In the genomic region with DNA sequence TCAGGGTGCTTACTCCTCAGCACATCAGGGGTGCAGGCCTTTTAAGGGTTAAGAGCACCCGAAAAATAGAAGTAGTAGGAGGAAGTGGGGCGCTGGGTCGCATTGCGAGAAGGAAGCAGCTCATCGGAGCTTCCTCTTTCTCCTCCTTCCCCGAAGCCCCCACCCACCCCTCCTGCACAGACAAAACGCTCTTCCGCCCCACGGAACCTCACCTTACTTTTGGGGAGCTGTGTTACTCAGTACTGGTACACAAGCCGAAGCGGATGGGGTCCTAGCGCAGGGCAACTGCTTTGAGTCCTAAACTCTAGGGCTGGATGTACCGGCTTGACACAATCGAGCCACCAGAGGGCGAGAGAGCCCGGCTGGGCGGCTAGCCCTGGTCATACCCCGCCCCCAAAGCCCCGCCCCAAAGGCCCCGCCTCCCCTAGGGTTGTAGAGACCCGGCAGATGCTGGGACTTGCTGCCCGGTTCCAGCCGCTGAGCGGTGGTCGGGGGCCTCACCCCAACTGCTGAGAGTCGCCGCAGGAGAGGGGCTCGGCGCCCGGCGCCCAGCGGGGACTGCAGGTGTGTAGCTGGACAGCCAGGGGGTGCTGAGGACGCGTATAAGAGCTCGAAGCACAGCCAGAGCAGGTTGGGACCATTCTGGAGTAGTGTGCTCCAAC, we compare ENCODE assay signal across 8 mouse cellular contexts. TPM values are rescaled to one million over a fixed set of nuclear protein-coding genes. Genes with fewer than 3 reads are reported as not detected.
DNase-seq lines count a peak whose midpoint lies in the region; ATAC-seq and TF ChIP-seq lines count a peak whose summit lies in the region.

Gene Pik3r5, plus strand, starts transcription at position 423 of the 662 bp plus-strand sequence.

- TF ChIP-seq EP300 in liver, postnatal 0 days (IDR thresholded peaks at IDR 0.05; ENCODE audit: low read depth) = no peak

- TF ChIP-seq CTCF in liver, postnatal 0 days (IDR thresholded peaks at IDR 0.05; ENCODE audit: low read depth) = peak; percentile 68

- H3K9ac ChIP-seq in forebrain, embryonic 11.5 days (ENCODE audit: low read length) = peak within 1 kb of the TSS; percentile 56
- peak within 1 kb of the TSS; percentile 65; the same call in 1 of the 2 replicates for H3K9ac ChIP-seq in heart, embryonic 16.5 days (ENCODE audit: low read length)
- peak within 1 kb of the TSS; percentile 59 for H3K9ac ChIP-seq in liver, postnatal 0 days (replicated peaks)
- H3K9ac ChIP-seq in neural tube, embryonic 13.5 days = peak within 1 kb of the TSS; percentile 58; the same call in 1 of the 2 replicates

- no peaks in the 10 kb centered on the region for H3K27me3 ChIP-seq in forebrain, embryonic 11.5 days (ENCODE audit: control insufficient read depth, insufficient read depth, low read length)
- 0 out of 2 replicates have a peak, but pooled peaks cover 4% of the 10 kb centered on the region for H3K27me3 ChIP-seq in heart, embryonic 16.5 days (ENCODE audit: control insufficient read depth, insufficient read depth, low read length)
- peaks cover 13% of the 10 kb centered on the region for H3K27me3 ChIP-seq in liver, postnatal 0 days (ENCODE audit: insufficient read depth, low read length)
- H3K27me3 ChIP-seq in neural tube, embryonic 13.5 days = peaks cover 28% of the 10 kb centered on the region

- no peaks in the 10 kb centered on the region for H3K36me3 ChIP-seq in forebrain, embryonic 11.5 days (ENCODE audit: control insufficient read depth, insufficient read depth, low read length)
- H3K36me3 ChIP-seq in heart, embryonic 16.5 days (ENCODE audit: control insufficient read depth, insufficient read depth) = no peaks in the 10 kb centered on the region
- H3K36me3 ChIP-seq in liver, postnatal 0 days (replicated peaks; ENCODE audit: insufficient read depth, low read length) = no peaks in the 10 kb centered on the region
- H3K36me3 ChIP-seq in neural tube, embryonic 13.5 days = no peaks in the 10 kb centered on the region

- no peaks in the 10 kb centered on the region for H3K9me3 ChIP-seq in forebrain, embryonic 11.5 days (ENCODE audit: control insufficient read depth, low read length)
- H3K9me3 ChIP-seq in heart, embryonic 16.5 days (replicated peaks; ENCODE audit: control insufficient read depth, low read length) = no peaks in the 10 kb centered on the region
- H3K9me3 ChIP-seq in liver, postnatal 0 days (ENCODE audit: low read length) = no peaks in the 10 kb centered on the region
- no peaks in the 10 kb centered on the region for H3K9me3 ChIP-seq in neural tube, embryonic 13.5 days

- WGBS in forebrain, embryonic 11.5 days = 8% methylated on average over 35 of the region's 35 CpGs
- WGBS in heart, embryonic 16.5 days = 5% methylated on average over 35 of the region's 35 CpGs
- 6% methylated on average over 33 of the region's 35 CpGs for WGBS in liver, postnatal 0 days (ENCODE audit: insufficient replicate concordance)
- WGBS in neural tube, embryonic 13.5 days = 9% methylated on average over 35 of the region's 35 CpGs

- H3K4me3 ChIP-seq in forebrain, embryonic 11.5 days (ENCODE audit: low read depth, low read length) = peak within 1 kb of the TSS; percentile 39
- peak within 1 kb of the TSS; percentile 61 for H3K4me3 ChIP-seq in heart, embryonic 16.5 days (ENCODE audit: low read length)
- peak within 1 kb of the TSS; percentile 56 for H3K4me3 ChIP-seq in liver, postnatal 0 days (ENCODE audit: low read depth, low read length)
- peak within 1 kb of the TSS; percentile 40 for H3K4me3 ChIP-seq in neural tube, embryonic 13.5 days

- peak within 1 kb of the TSS; percentile 73 for H3K4me2 ChIP-seq in forebrain, embryonic 11.5 days (ENCODE audit: low read depth, low read length, severe bottlenecking)
- peak within 1 kb of the TSS; percentile 78 for H3K4me2 ChIP-seq in heart, embryonic 16.5 days (ENCODE audit: low read depth, low read length)
- peak within 1 kb of the TSS; percentile 66 for H3K4me2 ChIP-seq in liver, postnatal 0 days (ENCODE audit: low read depth, low read length)
- peak within 1 kb of the TSS; percentile 59 for H3K4me2 ChIP-seq in neural tube, embryonic 13.5 days

- DNase-seq in B cell, adult 2 months = peak; percentile 89 to 90
- peak; percentile 80 to 89 for DNase-seq in adrenal gland, postnatal 36 days
- peak; percentile 95 for DNase-seq in forebrain, embryonic 11.5 days (ENCODE audit: low spot score)
- peak; percentile 81 to 83 for DNase-seq in kidney, postnatal 25 days
- peak; percentile 90 for DNase-seq in liver, postnatal 0 days
- peak; percentile 11 for DNase-seq in telencephalon, adult 2 months (ENCODE audit: low read depth, low spot score)

- peak; percentile 87 for ATAC-seq in forebrain, embryonic 11.5 days (replicated peaks; ENCODE audit: low FRiP score)
- peak; percentile 84 for ATAC-seq in heart, embryonic 16.5 days (replicated peaks; ENCODE audit: extremely low read depth, insufficient read depth, low FRiP score)
- ATAC-seq in liver, postnatal 0 days = peak; percentile 85
- peak; percentile 87 for ATAC-seq in neural tube, embryonic 13.5 days (ENCODE audit: low read depth)

- no peak within 1 kb of the TSS for H3K27ac ChIP-seq in forebrain, embryonic 11.5 days (ENCODE audit: low read depth, low read length)
- H3K27ac ChIP-seq in heart, embryonic 16.5 days (ENCODE audit: low read length) = peak within 1 kb of the TSS; percentile 12; the same call in 1 of the 2 replicates
- peak within 1 kb of the TSS; percentile 89 for H3K27ac ChIP-seq in liver, postnatal 0 days (ENCODE audit: low read depth)
- H3K27ac ChIP-seq in neural tube, embryonic 13.5 days (replicated peaks) = no peak within 1 kb of the TSS

- H3K4me1 ChIP-seq in forebrain, embryonic 11.5 days (replicated peaks; ENCODE audit: control insufficient read depth, insufficient read depth, low read length) = 0 out of 2 replicates have a peak, but pooled peaks cover 7% of the 10 kb centered on the region
- no peaks in the 10 kb centered on the region; the same call in 1 of the 2 replicates for H3K4me1 ChIP-seq in heart, embryonic 16.5 days (ENCODE audit: control insufficient read depth, insufficient read depth, low read length)
- peaks cover 8% of the 10 kb centered on the region for H3K4me1 ChIP-seq in liver, postnatal 0 days (ENCODE audit: insufficient read depth)
- H3K4me1 ChIP-seq in neural tube, embryonic 13.5 days (replicated peaks) = peaks cover 15% of the 10 kb centered on the region

RNA-seq across cellular contexts. Expression of gene Pik3r5, which starts in this region (rescaled TPM):
- 1 to 10 TPM in 1 of 2 experiments, under 1 TPM in 1; 0.95 to 2.5 TPM for total RNA-seq in adrenal gland, postnatal 36 days (2021)
- polyA plus RNA-seq in forebrain, embryonic 11.5 days (2014; fragmentation: Nextera tagmentation; extraction: Ambion mirVana) = 0.81 and 1.2 TPM in 2 replicates
- polyA plus RNA-seq in heart, embryonic 16.5 days (2015; fragmentation: Nextera tagmentation; extraction: Ambion mirVana) = 1.3 and 2.5 TPM in 2 replicates
- polyA plus RNA-seq in liver, postnatal 0 days (2015; fragmentation: Nextera tagmentation; extraction: Ambion mirVana) = 0.82 and 0.86 TPM in 2 replicates
- polyA plus RNA-seq in neural tube, embryonic 13.5 days (2015; fragmentation: Nextera tagmentation; extraction: Ambion mirVana) = 1.3 and 1.6 TPM in 2 replicates

Comparison
In these comparisons a context has a peak if more than half of its experiments do, and no peak if none do; other contexts are left out.
1. Peak in DNase-seq, ATAC-seq, H3K4me3 ChIP-seq, H3K27ac ChIP-seq, H3K9ac ChIP-seq and H3K4me2 ChIP-seq in liver, postnatal 0 days; RNA of the gene not detected or under 1 TPM.
2. DNase-seq: peak in every context shown above with its lines; median percentile 95 in forebrain, embryonic 11.5 days; 90 in liver, postnatal 0 days; 90 in B cell, adult 2 months; 84 in adrenal gland, postnatal 36 days; 82 in kidney, postnatal 25 days; 11 in telencephalon, adult 2 months.